Mouse (Mus musculus): ENCODE results near the gene Dpp6. TPM values are rescaled to one million over a fixed set of nuclear protein-coding genes. Genes with fewer than 3 reads are reported as not detected.

The Dpp6 gene
- polyA plus RNA-seq, 1 experiment from 2014 or later = 1.0 TPM

- no peak for DNase-seq (ENCODE audit: low spot score)
- H3K4me1 ChIP-seq (replicated peaks; ENCODE audit: control insufficient read depth, insufficient read depth) = no peaks in the 10 kb centered on the region
- TF ChIP-seq CTCF (IDR thresholded peaks at IDR 0.05; ENCODE audit: low read depth) = no peak
- no peak for TF ChIP-seq EP300 (optimal IDR thresholded peaks at IDR 0.05)
- H3K4me2 ChIP-seq (replicated peaks; ENCODE audit: low read depth) = no peak overlapping the region
- H3K36me3 ChIP-seq (ENCODE audit: control insufficient read depth, insufficient read depth, low read length) = no peaks in the 10 kb centered on the region
- no peaks in the 10 kb centered on the region for H3K27me3 ChIP-seq (ENCODE audit: control insufficient read depth, insufficient read depth, low read length)
- no peak overlapping the region for H3K4me3 ChIP-seq (ENCODE audit: low read depth, low read length)
- WGBS = 78% methylated on average over 3 of the region's 3 CpGs
- H3K9me3 ChIP-seq (ENCODE audit: control insufficient read depth, low read length) = no peaks in the 10 kb centered on the region
- ATAC-seq (ENCODE audit: low FRiP score, low TSS enrichment) = no peak
- no peak overlapping the region for H3K27ac ChIP-seq (replicated peaks)
- no peak overlapping the region for H3K9ac ChIP-seq (ENCODE audit: low read length)
Measured at GRCm38 (mm10) chr5:27155671-27156070, 338.7 kb downstream of the Dpp6 start.

GRCm38 (mm10) chr5:27156366-27156765 is 339.4 kb downstream of the Dpp6 start:
- ATAC-seq (ENCODE audit: low FRiP score, low TSS enrichment) (no peak), DNase-seq (ENCODE audit: low spot score) (no peak)
- Histone ChIP-seq H3K9ac (ENCODE audit: low read length) (no peak overlapping the region), H3K9me3 (ENCODE audit: control insufficient read depth, low read length) (no peaks in the 10 kb centered on the region), H3K4me1 (replicated peaks; ENCODE audit: control insufficient read depth, insufficient read depth) (no peaks in the 10 kb centered on the region), H3K4me2 (replicated peaks; ENCODE audit: low read depth) (no peak overlapping the region), H3K36me3 (ENCODE audit: control insufficient read depth, insufficient read depth, low read length) (no peaks in the 10 kb centered on the region), H3K27me3 (ENCODE audit: control insufficient read depth, insufficient read depth, low read length) (no peaks in the 10 kb centered on the region), H3K27ac (replicated peaks) (no peak overlapping the region), H3K4me3 (ENCODE audit: low read depth, low read length) (no peak overlapping the region)
- 53% methylated on average over 2 of the region's 2 CpGs for WGBS
- no peak for TF ChIP-seq EP300 (optimal IDR thresholded peaks at IDR 0.05)
- TF ChIP-seq CTCF (IDR thresholded peaks at IDR 0.05; ENCODE audit: low read depth) = no peak

GRCm38 (mm10) chr5:27161122-27161645 is 344.2 kb downstream of the Dpp6 start:
- Histone ChIP-seq H3K27me3 (ENCODE audit: control insufficient read depth, insufficient read depth, low read length) (no peaks in the 10 kb centered on the region), H3K4me2 (replicated peaks; ENCODE audit: low read depth) (no peak overlapping the region), H3K36me3 (ENCODE audit: control insufficient read depth, insufficient read depth, low read length) (no peaks in the 10 kb centered on the region), H3K9ac (ENCODE audit: low read length) (no peak overlapping the region), H3K27ac (replicated peaks) (no peak overlapping the region), H3K9me3 (ENCODE audit: control insufficient read depth, low read length) (no peaks in the 10 kb centered on the region), H3K4me3 (ENCODE audit: low read depth, low read length) (no peak overlapping the region), H3K4me1 (replicated peaks; ENCODE audit: control insufficient read depth, insufficient read depth) (no peaks in the 10 kb centered on the region)
- DNase-seq (ENCODE audit: low spot score) (no peak), ATAC-seq (ENCODE audit: low FRiP score, low TSS enrichment) (no peak)
- 57% methylated on average over 11 of the region's 11 CpGs for WGBS
- no peak for TF ChIP-seq EP300 (optimal IDR thresholded peaks at IDR 0.05)
- TF ChIP-seq CTCF (IDR thresholded peaks at IDR 0.05; ENCODE audit: low read depth) = no peak

DNA sequence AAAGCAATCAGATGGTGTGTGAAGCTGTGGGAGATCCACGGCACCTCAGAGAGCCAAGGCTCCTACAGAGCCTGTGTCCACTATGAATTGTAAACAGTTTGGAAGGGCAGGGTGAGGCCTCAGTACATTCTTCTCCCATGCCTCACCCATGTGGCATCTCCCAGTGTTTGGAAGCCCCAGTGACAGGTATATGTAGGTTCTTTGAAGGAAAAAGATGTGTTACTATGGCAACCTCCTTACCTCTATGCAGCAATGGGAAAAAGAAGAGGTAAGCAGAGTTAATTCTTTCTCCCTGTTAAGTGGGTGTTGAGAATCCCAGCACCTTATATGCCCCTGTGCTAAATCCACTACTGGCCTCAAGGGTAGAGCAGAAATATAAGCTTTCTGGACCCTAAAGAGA is 351.5 kb downstream of the Dpp6 start:
- no peaks in the 10 kb centered on the region for H3K36me3 ChIP-seq (ENCODE audit: control insufficient read depth, insufficient read depth, low read length)
- no peak for DNase-seq (ENCODE audit: low spot score)
- H3K4me2 ChIP-seq (replicated peaks; ENCODE audit: low read depth) = no peak overlapping the region
- no peak for ATAC-seq (ENCODE audit: low FRiP score, low TSS enrichment)
- WGBS = 61% methylated on average over 1 of the region's 1 CpGs
- no peaks in the 10 kb centered on the region for H3K9me3 ChIP-seq (ENCODE audit: control insufficient read depth, low read length)
- no peak overlapping the region for H3K9ac ChIP-seq (ENCODE audit: low read length)
- TF ChIP-seq EP300 (optimal IDR thresholded peaks at IDR 0.05) (no peak), CTCF (IDR thresholded peaks at IDR 0.05; ENCODE audit: low read depth) (no peak)
- H3K4me3 ChIP-seq (ENCODE audit: low read depth, low read length) = no peak overlapping the region
- no peaks in the 10 kb centered on the region for H3K27me3 ChIP-seq (ENCODE audit: control insufficient read depth, insufficient read depth, low read length)
- H3K27ac ChIP-seq (replicated peaks) = no peak overlapping the region
- no peaks in the 10 kb centered on the region for H3K4me1 ChIP-seq (replicated peaks; ENCODE audit: control insufficient read depth, insufficient read depth)

GRCm38 (mm10) chr5:27184963-27185362 is 368.0 kb downstream of the Dpp6 start:
- no peak overlapping the region for H3K27ac ChIP-seq (replicated peaks)
- H3K27me3 ChIP-seq (ENCODE audit: control insufficient read depth, insufficient read depth, low read length) = no peaks in the 10 kb centered on the region
- no peak for TF ChIP-seq EP300 (optimal IDR thresholded peaks at IDR 0.05)
- no peak for TF ChIP-seq CTCF (IDR thresholded peaks at IDR 0.05; ENCODE audit: low read depth)
- DNase-seq (ENCODE audit: low spot score) (no peak), ATAC-seq (ENCODE audit: low FRiP score, low TSS enrichment) (no peak)
- H3K4me1 ChIP-seq (replicated peaks; ENCODE audit: control insufficient read depth, insufficient read depth) = no peaks in the 10 kb centered on the region
- no peak overlapping the region for H3K9ac ChIP-seq (ENCODE audit: low read length)
- no peaks in the 10 kb centered on the region for H3K9me3 ChIP-seq (ENCODE audit: control insufficient read depth, low read length)
- WGBS = 73% methylated on average over 4 of the region's 4 CpGs
- no peaks in the 10 kb centered on the region for H3K36me3 ChIP-seq (ENCODE audit: control insufficient read depth, insufficient read depth, low read length)
- H3K4me3 ChIP-seq (ENCODE audit: low read depth, low read length) = no peak overlapping the region
- H3K4me2 ChIP-seq (replicated peaks; ENCODE audit: low read depth) = no peak overlapping the region

- no peaks in the 10 kb centered on the region for H3K4me1 ChIP-seq (replicated peaks; ENCODE audit: control insufficient read depth, insufficient read depth)
- no peak overlapping the region for H3K9ac ChIP-seq (ENCODE audit: low read length)
- WGBS = 62% methylated on average over 5 of the region's 5 CpGs
- no peak overlapping the region for H3K4me2 ChIP-seq (replicated peaks; ENCODE audit: low read depth)
- no peaks in the 10 kb centered on the region for H3K27me3 ChIP-seq (ENCODE audit: control insufficient read depth, insufficient read depth, low read length)
- H3K4me3 ChIP-seq (ENCODE audit: low read depth, low read length) = no peak overlapping the region
- no peaks in the 10 kb centered on the region for H3K9me3 ChIP-seq (ENCODE audit: control insufficient read depth, low read length)
- H3K36me3 ChIP-seq (ENCODE audit: control insufficient read depth, insufficient read depth, low read length) = no peaks in the 10 kb centered on the region
- no peak for DNase-seq (ENCODE audit: low spot score)
- ATAC-seq (ENCODE audit: low FRiP score, low TSS enrichment) = no peak
- no peak overlapping the region for H3K27ac ChIP-seq (replicated peaks)
- TF ChIP-seq EP300 (optimal IDR thresholded peaks at IDR 0.05) = no peak
- TF ChIP-seq CTCF (IDR thresholded peaks at IDR 0.05; ENCODE audit: low read depth) = no peak
Measured at GRCm38 (mm10) chr5:27191242-27191969, 374.4 kb downstream of the Dpp6 start.
